Mouse (Mus musculus) CH12.LX (cell line): ENCODE measurements around the gene Gm20388. TPM values are rescaled to one million over a fixed set of nuclear protein-coding genes. Genes with fewer than 3 reads are reported as not detected.

ENCODE experiments used
- DNase-seq: peaks from one replicate; pipeline ENCODE4 v3.0.0-alpha.2; 2013; ENCODE audit errors: extremely low read depth
- H3K27ac ChIP-seq: 2 replicates; pipeline ENCODE4 v1.5.1; 2012; ENCODE audit warnings: low read depth, mild to moderate bottlenecking, control low read depth, moderate library complexity; ENCODE audit not compliant: insufficient read depth
- H3K27me3 ChIP-seq: replicated peaks from 2 replicates; pipeline ENCODE3; 2012; ENCODE audit warnings: inconsistent platforms
- H3K36me3 ChIP-seq, 2 experiments: replicated peaks in 1 of 2; 2 replicates each; pipeline versions ENCODE3 to v1.6.1; 2012; ENCODE audit warnings: inconsistent platforms in 1 of 2, low read length in 1 of 2, mild to moderate bottlenecking in 1 of 2, mixed read lengths in 1 of 2, moderate library complexity in 1 of 2; ENCODE audit not compliant: control insufficient read depth in 1 of 2, insufficient read depth in 1 of 2
- H3K4me1 ChIP-seq, 2 experiments: 2 replicates each; pipeline ENCODE4 v1.6.1; 2012; ENCODE audit warnings: inconsistent platforms in 1 of 2, moderate library complexity in 1 of 2; ENCODE audit not compliant: insufficient read depth in 2 of 2, control insufficient read depth in 1 of 2
- H3K4me2 ChIP-seq: 2 replicates; pipeline ENCODE4 v1.6.1; 2012; ENCODE audit warnings: low read depth, mild to moderate bottlenecking, control low read depth; ENCODE audit not compliant: poor library complexity, insufficient read depth, severe bottlenecking
- H3K4me3 ChIP-seq, 3 experiments: fragments of 150-350 bp in 1 of 3; sonication (generic) in 1 of 3; replicated peaks in 1 of 3; 2 replicates each; pipeline versions ENCODE3 to v1.5.1; 2011 to 2012; ENCODE audit warnings: low read depth in 2 of 3, low read length in 2 of 3, mild to moderate bottlenecking in 2 of 3, moderate library complexity in 2 of 3, control low read depth in 1 of 3, improper control_type of control experiment in 1 of 3, inconsistent platforms in 1 of 3, mixed read lengths in 1 of 3; ENCODE audit not compliant: poor library complexity in 1 of 3
- H3K79me2 ChIP-seq: replicated peaks from 2 replicates; pipeline ENCODE4 v1.6.1; 2012; ENCODE audit warnings: mild to moderate bottlenecking, moderate library complexity; ENCODE audit not compliant: control insufficient read depth, poor library complexity, insufficient read depth, severe bottlenecking; ENCODE audit errors: extremely low read depth
- H3K9ac ChIP-seq: 2 replicates; pipeline ENCODE4 v1.6.1; 2012; ENCODE audit warnings: low read depth, mild to moderate bottlenecking, control low read depth, moderate library complexity; ENCODE audit not compliant: insufficient read depth
- H3K9me3 ChIP-seq: replicated peaks from 2 replicates; pipeline ENCODE3; 2012; ENCODE audit warnings: low read length, inconsistent platforms, mixed read lengths
- CHD2 ChIP-seq: IDR thresholded peaks from 2 replicates; pipeline ENCODE4 v1.6.1; 2011; ENCODE audit warnings: low read length, improper control_type of control experiment
- ELF1 ChIP-seq: IDR thresholded peaks from 2 replicates; pipeline ENCODE4 v1.6.1; 2014; ENCODE audit warnings: low read depth, mild to moderate bottlenecking, inconsistent platforms, low read length, improper control_type of control experiment
- HCFC1 ChIP-seq: IDR thresholded peaks from 2 replicates; pipeline ENCODE4 v1.6.1; 2012; ENCODE audit warnings: low read depth, mild to moderate bottlenecking, inconsistent platforms, low read length, improper control_type of control experiment
- IRF4 ChIP-seq: IDR thresholded peaks from 2 replicates; pipeline ENCODE4 v1.6.1; 2014; ENCODE audit warnings: low read depth, mild to moderate bottlenecking, inconsistent platforms, low read length, improper control_type of control experiment
- JUN ChIP-seq: IDR thresholded peaks from 2 replicates; pipeline ENCODE4 v1.6.1; 2011; ENCODE audit warnings: low read depth, mild to moderate bottlenecking, low read length, improper control_type of control experiment, moderate library complexity; ENCODE audit not compliant: insufficient read depth
- NELFE ChIP-seq: IDR thresholded peaks from 2 replicates; pipeline ENCODE4 v1.6.1; 2011; ENCODE audit warnings: low read depth, low read length, improper control_type of control experiment
- POLR2A ChIP-seq: IDR thresholded peaks from 2 replicates; pipeline ENCODE4 v1.6.1; 2011; ENCODE audit warnings: low read depth, mild to moderate bottlenecking, improper control_type of control experiment, low read length
- POLR2AphosphoS2 ChIP-seq: IDR thresholded peaks from 2 replicates; pipeline ENCODE4 v1.6.1; 2011; ENCODE audit warnings: low read depth, low read length, improper control_type of control experiment
- RAD21 ChIP-seq: IDR thresholded peaks from 2 replicates; pipeline ENCODE4 v1.6.1; 2011; ENCODE audit warnings: low read depth, mild to moderate bottlenecking, low read length, improper control_type of control experiment, moderate library complexity
- RCOR1 ChIP-seq: conservative IDR thresholded peaks from 2 replicates; pipeline ENCODE4 v1.6.1; 2012; ENCODE audit warnings: low read depth, mild to moderate bottlenecking, inconsistent platforms, low read length, improper control_type of control experiment
- SMC3 ChIP-seq: IDR thresholded peaks from 2 replicates; pipeline ENCODE4 v1.6.1; 2011; ENCODE audit warnings: low read depth, low read length, improper control_type of control experiment
- USF1 ChIP-seq: IDR thresholded peaks from 2 replicates; pipeline ENCODE4 v1.6.1; 2014; ENCODE audit warnings: low read depth, mild to moderate bottlenecking, inconsistent platforms, low read length, improper control_type of control experiment
- USF2 ChIP-seq: conservative IDR thresholded peaks from 2 replicates; pipeline ENCODE4 v1.6.1; 2011; ENCODE audit warnings: low read depth, low read length, improper control_type of control experiment
- ZC3H11A ChIP-seq: IDR thresholded peaks from 2 replicates; pipeline ENCODE4 v1.6.1; 2012; ENCODE audit warnings: low read depth, mild to moderate bottlenecking, inconsistent platforms, low read length, improper control_type of control experiment
- ZKSCAN1 ChIP-seq: IDR thresholded peaks from 2 replicates; pipeline ENCODE4 v1.6.1; 2012; ENCODE audit warnings: low read depth, inconsistent platforms, low read length, improper control_type of control experiment, borderline replicate concordance
- ZMIZ1 ChIP-seq: IDR thresholded peaks from 2 replicates; pipeline ENCODE4 v1.6.1; 2012; ENCODE audit warnings: low read depth, mild to moderate bottlenecking, inconsistent platforms, low read length, improper control_type of control experiment
- dilution Hi-C: fragments of 300-500 bp; cut with MboI; formaldehyde crosslinking; loops from 2 replicates; pipeline ENCODE4 v1.14.3; 2020; ENCODE audit warnings: low sequenced_read_pairs; ENCODE audit not compliant: extremely low pct_unique_long_range_greater_than_20kb, extremely low pct_ligation_motif_present
- in situ Hi-C: fragments of 300-500 bp; cut with MboI; formaldehyde crosslinking; loops from 3 replicates; pipeline ENCODE4 v1.14.3; 2019; ENCODE audit warnings: low sequenced_read_pairs, low pct_ligation_motif_present, low pct_unique_long_range_greater_than_20kb, mixed read lengths
- polyA plus RNA-seq: library from polyadenylated mRNA; unstranded; fragments of >175 nt; gene quantifications from 2 replicates; pipeline ENCODE4 v1.2.1, GENCODE M21; 2012; ENCODE audit warnings: low read depth; ENCODE audit not compliant: insufficient read length
- total RNA-seq, 2 experiments: library from RNA; depleted of rRNA; stranded (reverse); fragments of 300-350 nt in 1 of 2; fragments of >200 nt in 1 of 2; gene quantifications; 2 replicates each; pipeline ENCODE4 v1.2.3; 2012 to 2014

Gm20388 gene
- total and polyA plus RNA-seq, 3 experiments: 14.8 to 26.3 (median 22.2) TPM

DNA sequence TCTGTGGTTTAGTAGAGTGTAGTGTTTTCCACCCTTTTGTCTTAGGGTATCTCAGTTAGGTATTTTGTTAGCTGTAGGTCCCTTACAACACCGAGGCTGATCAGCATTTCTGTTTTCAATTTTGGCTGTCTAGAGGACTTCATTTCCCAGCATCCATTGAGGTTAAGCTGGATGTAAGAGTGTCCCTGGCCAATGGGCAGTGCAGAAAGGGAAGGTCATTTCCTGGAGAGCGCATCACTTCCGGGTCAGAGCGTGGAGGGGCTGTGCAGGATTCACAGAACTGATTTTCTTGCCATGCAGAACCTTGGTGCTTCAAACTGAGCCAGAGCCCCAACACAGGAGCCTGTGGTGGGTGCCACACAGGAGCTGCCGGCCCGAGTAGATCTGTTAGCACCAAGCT is 1017.4 kb downstream of the Gm20388 start:
- no peaks in the 10 kb centered on the region for H3K9me3 ChIP-seq
- no peak overlapping the region for H3K27ac ChIP-seq
- no peak overlapping the region for H3K4me2 ChIP-seq
- in situ Hi-C loops (no loop called here), dilution Hi-C loops (no loop called here)
- peak; percentile 48; the same call in 1 of the 2 replicates for TF ChIP-seq ELF1
- no peak for TF ChIP-seq RAD21
- TF ChIP-seq NELFE: no peak
- TF ChIP-seq CHD2: peak; percentile 66; the same call in 1 of the 2 replicates
- peak; percentile 84 for TF ChIP-seq HCFC1
- TF ChIP-seq JUN: no peak
- no peak for TF ChIP-seq USF1
- H3K4me3 ChIP-seq: no peak overlapping the region
- H3K9ac ChIP-seq: no peak overlapping the region
- peak; percentile 17 for DNase-seq
- no peaks in the 10 kb centered on the region for H3K79me2 ChIP-seq
- no peaks in the 10 kb centered on the region for H3K4me1 ChIP-seq
- H3K36me3 ChIP-seq: no peaks in the 10 kb centered on the region
- H3K27me3 ChIP-seq: peaks cover 95% of the 10 kb centered on the region

DNA sequence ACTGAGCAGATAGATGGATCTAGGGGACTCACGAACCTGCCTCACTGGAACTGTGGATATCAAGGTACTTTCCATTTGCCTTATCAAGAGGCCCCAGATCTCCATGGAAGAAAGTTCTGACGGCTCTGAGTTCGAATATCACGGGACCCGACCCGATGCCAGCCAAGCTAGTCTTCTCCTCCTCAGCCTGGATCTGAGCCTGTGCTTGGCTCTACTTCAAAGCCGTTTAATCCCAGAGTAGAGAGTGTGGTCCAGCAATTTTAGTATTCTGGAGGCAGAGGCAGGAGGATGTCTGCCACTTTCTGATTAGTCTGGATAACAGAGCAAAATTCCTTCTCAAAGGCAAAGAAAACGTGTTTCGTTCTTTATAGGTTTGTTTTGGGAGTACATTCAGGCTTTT is 1024.0 kb downstream of the Gm20388 start:
- Histone ChIP-seq H3K4me1 (peaks cover 0 to 3% of the 10 kb centered on the region in 2 experiments; a peak in 2 of 4 replicates), H3K36me3 (no peaks in the 10 kb centered on the region), H3K9ac (no peak overlapping the region), H3K4me2 (no peak overlapping the region), H3K27ac (no peak overlapping the region), H3K79me2 (no peaks in the 10 kb centered on the region), H3K4me3 (no peak overlapping the region), H3K27me3 (peaks cover 90% of the 10 kb centered on the region), H3K9me3 (no peaks in the 10 kb centered on the region)
- TF ChIP-seq POLR2A: no peak
- TF ChIP-seq USF2: no peak
- no peak for TF ChIP-seq ZMIZ1
- TF ChIP-seq ZKSCAN1: no peak
- TF ChIP-seq POLR2AphosphoS2: no peak
- TF ChIP-seq RCOR1: no peak
- TF ChIP-seq ZC3H11A: no peak
- TF ChIP-seq SMC3: no peak
- TF ChIP-seq IRF4: no peak
- dilution Hi-C loops: no loop called here
- in situ Hi-C loops: no loop called here
- no peak for DNase-seq
